Mouse (Mus musculus) midbrain, embryonic 14.5 days (tissue): ENCODE results near the gene H1f0. TPM values are rescaled to one million over a fixed set of nuclear protein-coding genes. Genes with fewer than 3 reads are reported as not detected.

ENCODE experiments used
- ATAC-seq: fragments of 200-750 bp; cut with Nextera tagmentation; 2 replicates; pipeline ENCODE4 v1.8.0; 2017; ENCODE audit warnings: moderate number of reproducible peaks, moderate library complexity; ENCODE audit not compliant: low FRiP score, low TSS enrichment
- DNase-seq: peaks from one replicate; pipeline ENCODE4 v3.0.0-alpha.2; 2015
- H3K27ac ChIP-seq: fragments of 300-500 bp; sonication (generic); replicated peaks from 2 replicates; pipeline ENCODE4 v1.5.1; 2014; ENCODE audit warnings: mild to moderate bottlenecking, low read depth, low read length, moderate library complexity
- H3K27me3 ChIP-seq: fragments of 300-500 bp; sonication (generic); 2 replicates; pipeline ENCODE4 v1.6.1; 2014; ENCODE audit warnings: low read length, control low read depth, mixed read lengths; ENCODE audit not compliant: control insufficient read depth, insufficient read depth
- H3K36me3 ChIP-seq: fragments of 300-500 bp; sonication (generic); 2 replicates; pipeline ENCODE4 v1.6.1; 2014; ENCODE audit warnings: low read length, control low read depth; ENCODE audit not compliant: control insufficient read depth, insufficient read depth
- H3K4me1 ChIP-seq: fragments of 300-500 bp; sonication (generic); 2 replicates; pipeline ENCODE4 v1.6.1; 2014; ENCODE audit warnings: mild to moderate bottlenecking, antibody characterized with exemption, low read length, control low read depth; ENCODE audit not compliant: control insufficient read depth, insufficient read depth
- H3K4me2 ChIP-seq: fragments of 300-500 bp; sonication (generic); 2 replicates; pipeline ENCODE4 v1.6.1; 2014; ENCODE audit warnings: mild to moderate bottlenecking, low read length, moderate library complexity
- H3K4me3 ChIP-seq: fragments of 300-500 bp; sonication (generic); replicated peaks from 2 replicates; pipeline ENCODE4 v1.5.1; 2014; ENCODE audit warnings: low read depth, low read length
- H3K9ac ChIP-seq: fragments of 300-500 bp; sonication (generic); replicated peaks from 2 replicates; pipeline ENCODE4 v1.6.1; 2014; ENCODE audit warnings: mild to moderate bottlenecking, low read length, moderate library complexity
- H3K9me3 ChIP-seq: fragments of 300-500 bp; sonication (generic); 2 replicates; pipeline ENCODE4 v1.6.1; 2016; ENCODE audit warnings: low read length, control low read depth, mixed read lengths; ENCODE audit not compliant: control insufficient read depth
- WGBS: fragments of 180-500 bp; shearing (Covaris S2); extraction: QIAGEN DNeasy Blood & Tissue Kit; methylation state at CpG from one replicate; pipeline ENCODE4 v1.1.7; 2014; 5-methylcytosine and 5-hydroxymethylcytosine counted together
- polyA plus RNA-seq: library from polyadenylated mRNA; unstranded; fragments of >200 nt; fragmentation: Nextera tagmentation; extraction: Ambion mirVana; gene quantifications from 2 replicates; pipeline ENCODE4 v1.2.1, GENCODE M21; 2014

H1f0 gene
- polyA plus RNA-seq, 1 experiment from 2014 or later = 94.4 TPM

DNA sequence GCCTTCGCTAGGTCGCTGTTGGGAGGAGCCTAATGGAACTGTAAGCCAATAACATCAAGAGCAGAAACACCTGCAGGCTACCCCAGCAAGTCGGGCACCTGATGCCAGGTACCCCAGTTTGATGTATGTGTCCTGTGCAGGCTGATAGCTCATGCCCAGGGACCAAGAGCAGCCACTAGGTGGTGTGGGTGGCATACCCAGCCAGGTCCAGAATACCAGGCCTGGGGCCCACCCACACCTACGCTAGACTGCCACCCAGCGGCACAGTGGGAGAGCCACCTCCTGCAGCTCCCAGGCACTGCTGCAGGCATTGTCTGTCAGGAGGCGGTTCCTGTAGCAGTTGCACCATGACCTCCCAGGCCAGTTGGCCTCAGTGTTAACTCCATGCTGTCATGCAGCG lies 10.6 kb downstream of the H1f0 start:
- ATAC-seq = no peak
- peaks cover 2% of the 10 kb centered on the region; the same call in 1 of the 2 replicates for H3K36me3 ChIP-seq
- H3K9ac ChIP-seq = no peak overlapping the region
- 22% methylated on average over 7 of the region's 7 CpGs for WGBS
- peaks cover 30% of the 10 kb centered on the region for H3K27me3 ChIP-seq
- no peak overlapping the region for H3K4me3 ChIP-seq
- H3K27ac ChIP-seq = no peak overlapping the region
- H3K9me3 ChIP-seq = no peaks in the 10 kb centered on the region
- peak; percentile 67 for DNase-seq
- H3K4me2 ChIP-seq = no peak overlapping the region
- H3K4me1 ChIP-seq = no peaks in the 10 kb centered on the region; the same call in none of the 2 replicates

- 21% methylated on average over 24 of the region's 24 CpGs for WGBS
- H3K9me3 ChIP-seq = no peaks in the 10 kb centered on the region
- peak overlapping the region; percentile 44 for H3K4me2 ChIP-seq
- peaks cover 2% of the 10 kb centered on the region; the same call in 1 of the 2 replicates for H3K36me3 ChIP-seq
- ATAC-seq (no peak), DNase-seq (peak; percentile 64)
- peaks cover 5% of the 10 kb centered on the region for H3K4me1 ChIP-seq
- no peak overlapping the region; the same call in 1 of the 2 replicates for H3K9ac ChIP-seq
- H3K4me3 ChIP-seq = peak overlapping the region; percentile 23
- no peak overlapping the region for H3K27ac ChIP-seq
- H3K27me3 ChIP-seq = peaks cover 30% of the 10 kb centered on the region
Observed at GRCm38 (mm10) chr15:79040501-79041416, 12.5 kb downstream of the H1f0 start.

DNA sequence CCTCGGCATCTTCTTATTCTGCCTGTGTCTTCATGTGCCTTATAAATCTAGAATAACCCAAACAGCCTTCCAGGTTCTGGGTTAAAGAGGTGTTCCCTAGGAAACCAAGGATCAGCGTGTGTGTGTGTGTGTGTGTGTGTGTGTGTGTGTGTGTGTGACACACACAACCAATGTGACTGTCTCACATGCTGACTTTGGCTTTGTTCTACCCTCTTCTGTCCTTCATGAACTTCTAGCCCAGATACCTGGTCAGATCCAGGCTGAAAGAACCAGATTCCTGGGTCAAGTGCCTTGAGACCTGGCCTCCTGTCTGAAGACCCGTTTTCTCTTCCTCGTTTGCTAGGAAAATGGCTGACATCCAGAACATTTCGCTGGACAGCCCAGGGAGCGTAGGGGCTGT lies 13.3 kb downstream of the H1f0 start, which contains the start of gene Galr3:
TSS of gene Galr3 (plus strand) at position 301 of the 400 bp plus-strand sequence.
- Histone ChIP-seq H3K27me3 (peaks cover 30% of the 10 kb centered on the region), H3K9ac (peak within 1 kb of the TSS; percentile 57), H3K4me2 (peak within 1 kb of the TSS; percentile 71), H3K9me3 (no peaks in the 10 kb centered on the region), H3K4me1 (peaks cover 5% of the 10 kb centered on the region), H3K27ac (no peak within 1 kb of the TSS), H3K4me3 (peak within 1 kb of the TSS; percentile 47), H3K36me3 (0 out of 2 replicates have a peak, but pooled peaks cover under 1% of the 10 kb centered on the region)
- DNase-seq = no peak
- ATAC-seq = no peak
- WGBS = 77% methylated on average over 6 of the region's 6 CpGs

- DNase-seq = peak; percentile 75
- peak; percentile 58; the same call in 1 of the 2 replicates for ATAC-seq
- H3K27ac ChIP-seq = no peak overlapping the region
Observed at GRCm38 (mm10) chr15:79042721-79043491, 14.7 kb downstream of the H1f0 start.

GRCm38 (mm10) chr15:79044837-79045236 lies 16.6 kb downstream of the H1f0 start:
- Histone ChIP-seq H3K9ac (no peak overlapping the region), H3K27ac (no peak overlapping the region), H3K4me2 (no peak overlapping the region), H3K36me3 (no peaks in the 10 kb centered on the region), H3K4me3 (no peak overlapping the region), H3K4me1 (peaks cover 5% of the 10 kb centered on the region; the same call in 1 of the 2 replicates), H3K27me3 (peaks cover 30% of the 10 kb centered on the region), H3K9me3 (no peaks in the 10 kb centered on the region)
- ATAC-seq (no peak; the same call in 1 of the 2 replicates), DNase-seq (no peak)
- WGBS = 7% methylated on average over 4 of the region's 4 CpGs

More at GRCm38 (mm10) chr15:79042721-79043491, 14.7 kb downstream of the H1f0 start:
- Histone ChIP-seq H3K4me3 (peak overlapping the region; percentile 47), H3K4me2 (peak overlapping the region; percentile 71), H3K4me1 (peaks cover 5% of the 10 kb centered on the region), H3K9ac (peak overlapping the region; percentile 57), H3K36me3 (no peaks in the 10 kb centered on the region), H3K27me3 (peaks cover 30% of the 10 kb centered on the region), H3K9me3 (no peaks in the 10 kb centered on the region)
- WGBS = under 1% methylated on average over 105 of the region's 105 CpGs

DNA sequence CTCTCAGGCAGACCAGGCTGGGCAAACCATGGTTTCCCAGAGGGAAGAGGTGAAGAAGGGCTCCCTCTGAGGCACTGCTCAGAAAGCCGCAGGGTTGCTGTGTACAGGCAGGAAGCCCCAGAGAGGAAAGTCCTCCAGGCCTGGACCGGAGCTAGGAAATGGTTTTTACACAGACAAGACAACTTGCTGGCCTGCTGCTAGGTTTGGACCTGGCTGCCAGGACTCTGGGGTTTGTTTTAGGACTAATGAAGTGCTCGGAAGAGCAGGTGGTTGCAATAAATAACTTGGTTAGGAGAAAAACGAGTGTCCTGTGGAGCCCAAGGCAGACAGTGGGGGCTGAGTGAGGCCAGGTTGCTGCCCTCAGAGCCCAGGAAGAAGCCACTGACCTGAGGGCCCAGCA lies 19.9 kb downstream of the H1f0 start:
- Histone ChIP-seq H3K9ac (no peak overlapping the region), H3K4me2 (no peak overlapping the region), H3K27me3 (peaks cover 4% of the 10 kb centered on the region; the same call in 1 of the 2 replicates), H3K9me3 (no peaks in the 10 kb centered on the region), H3K4me3 (no peak overlapping the region), H3K27ac (no peak overlapping the region), H3K4me1 (peaks cover 5% of the 10 kb centered on the region; the same call in 1 of the 2 replicates), H3K36me3 (peaks cover 11% of the 10 kb centered on the region)
- DNase-seq (no peak), ATAC-seq (no peak)
- 76% methylated on average over 4 of the region's 4 CpGs for WGBS

GRCm38 (mm10) chr15:79050160-79050845 lies 22.1 kb downstream of the H1f0 start:
- Histone ChIP-seq H3K4me2 (no peak overlapping the region), H3K4me3 (no peak overlapping the region), H3K4me1 (no peaks in the 10 kb centered on the region), H3K27ac (no peak overlapping the region), H3K36me3 (peaks cover 32% of the 10 kb centered on the region), H3K9me3 (no peaks in the 10 kb centered on the region), H3K9ac (no peak overlapping the region), H3K27me3 (no peaks in the 10 kb centered on the region)
- 63% methylated on average over 9 of the region's 9 CpGs for WGBS
- no peak for ATAC-seq
- no peak for DNase-seq

DNA sequence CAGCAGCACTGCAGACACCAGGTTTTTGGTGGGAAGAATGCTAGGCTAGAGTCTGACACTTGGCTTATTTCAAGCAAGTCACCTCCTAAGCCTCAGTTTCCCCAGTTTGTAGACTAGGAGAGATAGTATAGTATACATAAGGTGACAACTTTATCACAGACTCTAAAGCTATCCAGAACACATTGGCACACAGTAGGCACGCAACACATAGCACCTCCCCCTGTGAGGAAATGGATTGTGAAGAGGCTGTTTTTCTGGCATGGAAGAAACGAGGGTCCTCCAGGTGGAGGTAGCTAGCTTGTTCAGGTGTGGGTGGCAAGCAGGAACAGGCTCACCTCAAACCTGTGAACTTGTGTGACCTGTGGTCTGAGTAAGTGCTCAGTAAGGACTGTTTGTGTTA lies 22.7 kb downstream of the H1f0 start:
- DNase-seq (no peak), ATAC-seq (no peak)
- Histone ChIP-seq H3K9ac (no peak overlapping the region), H3K4me2 (no peak overlapping the region), H3K36me3 (peaks cover 38% of the 10 kb centered on the region), H3K9me3 (no peaks in the 10 kb centered on the region), H3K4me1 (no peaks in the 10 kb centered on the region), H3K27me3 (no peaks in the 10 kb centered on the region), H3K4me3 (no peak overlapping the region), H3K27ac (no peak overlapping the region)
- WGBS = 91% methylated on average over 2 of the region's 2 CpGs
